Mouse (Mus musculus): ENCODE measurements around the gene Lamp2.

GRCm38 (mm10) chrX:38422396-38422795 is 33.9 kb downstream of the Lamp2 start:
- no peak for TF ChIP-seq CTCF (IDR thresholded peaks at IDR 0.05)
- no peak for TF ChIP-seq EP300 (IDR thresholded peaks at IDR 0.05)
